Comparison of ENCODE assay signal across 12 mouse cellular contexts in genomic region chr19:23834721-23835120, GRCm38 (mm10).
A peak's percentile ranks its signal among the peaks of the same experiment; 100 is the strongest.
DNase-seq lines count a peak whose midpoint lies in the region; TF ChIP-seq lines count a peak whose summit lies in the region.
"Had no signal": no experiment of that assay in that cellular context is flagged by ENCODE, and none has a peak within 500 bp of the region (broad histone marks: within the 10 kb centered on the region; RNA-seq: fewer than 3 reads in every experiment).

No protein-coding gene starts in this region.

- peak; percentile 19 to 33 for DNase-seq in cerebellum, postnatal 10 days
- no peak for DNase-seq in cerebellum, adult 8-10 months
- peak in 1 of 2 experiments; percentile 20 for DNase-seq in layer of hippocampus, adult 2 months (ENCODE audit: low spot score in 2 of 2)
- no peak for DNase-seq in layer of hippocampus, adult 9-10 months (ENCODE audit: low spot score)
- DNase-seq in right cerebral cortex, postnatal 10 days (ENCODE audit: low spot score in 2 of 2): peak; percentile 50 to 76
- DNase-seq in right cerebral cortex, postnatal 4 days: no peak
- peak; percentile 70 for DNase-seq in telencephalon, adult 2 months (ENCODE audit: low read depth, low spot score)
- DNase-seq in embryo, embryonic 11 days: no peak
- DNase-seq: kidney, adult 11 months; retina, postnatal 1 day had no signal

- no peak for TF ChIP-seq CTCF in layer of hippocampus, adult 2 months (conservative IDR thresholded peaks at IDR 0.05)

- peak overlapping the region; percentile 58; the same call in 1 of the 2 replicates for H3K27ac ChIP-seq in layer of hippocampus, adult 2 months
- H3K27ac ChIP-seq: limb, embryonic 10.5 days; liver, embryonic 14.5 days had no signal

- H3K4me3 ChIP-seq in layer of hippocampus, adult 2 months: no peak overlapping the region
- H3K4me3 ChIP-seq: limb, embryonic 10.5 days had no signal

Comparison
In these comparisons a context has a peak if more than half of its experiments do, and no peak if none do; other contexts are left out.
1. DNase-seq: peak in cerebellum, postnatal 10 days (2 of 2), right cerebral cortex, postnatal 10 days (2 of 2) and telencephalon, adult 2 months (single experiment); none in cerebellum, adult 8-10 months (single experiment), layer of hippocampus, adult 9-10 months (single experiment), right cerebral cortex, postnatal 4 days (single experiment) and embryo, embryonic 11 days (single experiment).